Mouse (Mus musculus): ENCODE measurements around the gene Dkk1. TPM values are rescaled to one million over a fixed set of nuclear protein-coding genes. Genes with fewer than 3 reads are reported as not detected.

Gene Dkk1
- polyA plus RNA-seq, 1 experiment from 2014 or later, result not detected

DNA sequence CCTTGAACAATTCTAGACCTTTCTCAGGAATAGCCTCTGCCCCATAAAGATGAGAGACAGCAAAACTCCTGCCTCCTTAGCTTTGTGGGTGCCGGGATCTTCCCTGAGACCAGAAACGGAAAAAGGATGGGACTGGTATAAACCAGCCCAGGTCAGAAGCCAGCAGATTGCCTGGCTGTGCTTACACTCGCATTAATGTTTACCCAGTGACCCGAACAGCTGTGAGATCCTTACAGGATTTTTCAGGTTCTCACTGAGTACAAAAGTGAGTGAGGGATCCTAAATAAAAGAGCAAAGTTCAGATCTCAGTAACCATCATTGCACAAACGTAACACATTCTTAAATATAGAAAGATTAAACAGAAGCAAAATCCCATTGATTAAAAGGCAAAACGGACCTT is 32.7 kb downstream of the Dkk1 start:
- ATAC-seq, result no peak
- in situ Hi-C loops (cut with MboI; ENCODE audit: low pct_unique_long_range_greater_than_20kb), result no loop called here
- peaks cover 16% of the 10 kb centered on the region for H3K27me3 ChIP-seq
- ChIA-PET POLR2A (interaction anchor here (0.6 kb wide), 1 partner anchor 898 kb away, joined by 3 read pairs; no protein-coding TSS in a partner anchor), CTCF (no interaction called here)
- TF ChIP-seq CTCF (IDR thresholded peaks at IDR 0.05), result no peak
- no peak for DNase-seq (ENCODE audit: low read depth, low spot score)

- in situ Hi-C loops (cut with MboI; ENCODE audit: low pct_unique_long_range_greater_than_20kb), result no loop called here
- ATAC-seq, result peak; percentile 51
- no peak for DNase-seq (ENCODE audit: low read depth, low spot score)
- no peak for TF ChIP-seq CTCF (IDR thresholded peaks at IDR 0.05)
- CTCF ChIA-PET, result no interaction called here
- POLR2A ChIA-PET, result interaction anchor here (0.7 kb wide), 1 partner anchor 267 kb away, joined by 3 read pairs; no protein-coding TSS in a partner anchor
- H3K27me3 ChIP-seq, result peaks cover 18% of the 10 kb centered on the region
These were observed 39.0 kb downstream of the Dkk1 start for GRCm38 (mm10) chr19:30510481-30510880.

DNA sequence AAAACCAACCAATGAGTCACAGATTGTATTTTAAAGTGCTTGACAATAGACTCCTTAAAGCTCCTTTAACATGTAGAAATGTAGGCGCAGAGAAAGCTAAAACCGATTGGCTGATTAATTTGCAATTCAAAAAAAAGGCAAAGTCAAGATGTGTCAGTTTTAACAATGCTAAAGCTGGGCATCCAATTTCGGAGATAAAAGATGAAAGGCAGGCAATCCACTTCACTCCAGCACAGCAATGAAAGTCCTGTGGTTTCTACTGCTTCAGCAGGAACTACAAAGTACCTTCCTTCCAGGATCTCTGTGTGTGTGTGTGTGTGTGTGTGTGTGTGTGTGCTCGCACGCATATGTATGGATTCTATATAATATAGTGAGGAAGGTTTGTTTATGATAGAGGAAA is 44.0 kb downstream of the Dkk1 start:
- TF ChIP-seq CTCF (IDR thresholded peaks at IDR 0.05), result no peak
- in situ Hi-C loops (cut with MboI; ENCODE audit: low pct_unique_long_range_greater_than_20kb), result no loop called here
- no peak for DNase-seq (ENCODE audit: low read depth, low spot score)
- ChIA-PET CTCF (no interaction called here), POLR2A (no interaction called here)
- H3K27me3 ChIP-seq, result peaks cover 21% of the 10 kb centered on the region
- ATAC-seq, result no peak
